Mouse (Mus musculus) cortical plate, adult 2 months (tissue): ENCODE data around the gene Clp1.
A peak's percentile ranks its signal among the peaks of the same experiment; 100 is the strongest.

ENCODE experiments used
- CTCF ChIP-seq: fragments of 200-500 bp; IDR thresholded peaks from 2 replicates; pipeline ENCODE4 v1.5.1; 2011; ENCODE audit warnings: mild to moderate bottlenecking, control low read depth, low read length; ENCODE audit not compliant: insufficient read depth; ENCODE audit errors: extremely low read depth
- POLR2A ChIP-seq: fragments of 200-500 bp; IDR thresholded peaks from 2 replicates; pipeline ENCODE4 v1.6.1; 2011; ENCODE audit warnings: mild to moderate bottlenecking, low read length, control low read depth; ENCODE audit not compliant: insufficient read depth; ENCODE audit errors: extremely low read depth

GRCm38 (mm10) chr2:84677270-84677967 is 49.7 kb downstream of the Clp1 start:
- 0 out of 2 replicates have a peak, but pooled peaks have one; percentile 13 for TF ChIP-seq CTCF
- no peak for TF ChIP-seq POLR2A
